Mouse (Mus musculus) left cerebral cortex, postnatal 10 days (tissue): ENCODE measurements at regions not wholly inside any gene's neighbourhood (a gene's known extent, or its start where the extent isn't known, plus 50 kb on each side); places are given as distances from the start of the nearest gene placed in this dataset.

Source experiments
- DNase-seq, 2 experiments: peaks; one replicate each; pipeline ENCODE4 v3.0.0; 2021 to 2022; ENCODE audit warnings: low spot score in 2 of 2, mixed read lengths in 1 of 2; ENCODE audit errors: extremely low spot score in 1 of 2
- intact Hi-C: fragments of 180-260 bp; cut with DNase I; formaldehyde crosslinking; loops from one replicate; pipeline ENCODE4 v1.15.1; 2025

- no peak for DNase-seq
- intact Hi-C loops: no loop called here
These were observed 363.0 kb upstream of the Intu start for GRCm38 (mm10) chr3:40167970-40168626.

GRCm38 (mm10) chr3:40169590-40169989, 361.5 kb upstream of the Intu start:
- intact Hi-C loops: no loop called here

DNA sequence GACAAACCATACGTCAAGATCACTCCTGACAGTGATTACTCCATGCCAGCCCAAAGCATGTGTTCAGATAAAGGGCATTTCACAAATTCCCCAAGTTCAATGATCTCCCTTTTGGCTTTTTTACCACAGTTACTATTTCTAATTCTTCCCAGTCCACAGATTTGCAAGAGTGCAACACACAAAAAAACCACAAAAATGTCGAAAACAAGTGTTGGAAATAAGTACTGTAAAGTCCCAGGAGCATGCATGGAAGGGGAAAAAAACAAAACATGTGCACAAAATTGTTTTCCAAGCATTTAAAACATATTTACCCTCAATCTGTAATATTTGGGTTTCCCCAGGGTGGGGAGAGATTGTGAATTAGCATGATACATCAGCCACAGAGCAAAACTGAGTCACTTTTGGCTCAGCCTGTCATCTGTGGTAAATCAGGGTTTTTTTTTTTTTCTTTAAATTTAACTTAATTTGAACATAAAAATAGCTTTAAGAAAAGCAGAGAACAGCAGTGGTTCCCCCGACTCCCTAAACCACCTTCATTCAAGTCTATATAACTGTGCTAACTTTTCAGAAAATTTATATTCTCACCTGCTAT, 351.3 kb upstream of the Intu start:
- intact Hi-C loops: loop anchor here (10.0 kb wide), 1 partner anchor 195 kb away; no protein-coding TSS in a partner anchor
- DNase-seq: no peak

More at GRCm38 (mm10) chr3:40169590-40169989, 361.5 kb upstream of the Intu start:
- no peak for DNase-seq

- DNase-seq: no peak
- intact Hi-C loops: loop anchor here (10.0 kb wide), 1 partner anchor 189 kb away; no protein-coding TSS in a partner anchor
These were observed 345.3 kb upstream of the Intu start for GRCm38 (mm10) chr3:40185597-40186320.

GRCm38 (mm10) chr3:40189529-40189928, 341.6 kb upstream of the Intu start:
- intact Hi-C loops: loop anchor here (10.0 kb wide), 1 partner anchor 185 kb away; no protein-coding TSS in a partner anchor
- no peak for DNase-seq

DNA sequence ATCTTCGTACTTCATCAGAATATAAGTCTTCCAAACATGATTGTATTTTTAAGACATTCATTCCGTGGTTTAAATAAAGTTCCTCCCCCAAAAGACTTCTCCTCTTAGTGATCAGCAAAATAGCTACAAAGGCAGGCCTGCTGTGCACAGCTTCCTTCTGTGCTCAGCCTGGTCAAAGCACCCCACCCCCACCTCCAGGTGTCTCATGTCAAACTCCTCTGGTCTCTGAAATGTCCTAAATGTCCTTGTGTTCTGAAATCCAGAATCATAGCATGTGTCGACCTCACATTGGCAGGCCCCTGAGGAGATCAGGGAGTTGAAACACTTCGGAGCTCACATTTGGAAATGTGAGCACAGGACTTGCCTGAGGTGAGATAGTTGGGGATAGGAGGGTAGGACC, 341.1 kb upstream of the Intu start:
- no peak for DNase-seq
- intact Hi-C loops: no loop called here

GRCm38 (mm10) chr3:40200174-40200573, 330.9 kb upstream of the Intu start:
- intact Hi-C loops: no loop called here

DNA sequence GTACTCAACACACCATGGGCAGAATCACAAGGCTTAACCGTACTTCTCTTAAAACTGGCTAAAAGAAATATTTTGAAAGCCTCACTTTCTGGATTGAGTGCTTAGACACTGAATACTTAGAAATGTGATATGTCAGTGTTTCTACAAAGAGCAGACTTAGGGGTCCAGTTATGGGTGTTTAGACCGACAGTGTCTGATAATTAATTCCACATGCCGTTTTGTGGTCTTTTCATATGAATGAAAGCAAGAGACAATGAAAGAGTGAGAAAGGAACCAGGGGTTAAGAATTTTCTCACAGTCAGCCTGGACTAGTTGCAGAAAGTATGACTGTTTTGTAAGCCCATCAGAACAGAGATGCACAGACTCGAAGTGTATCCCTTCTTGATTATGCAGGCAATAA, 324.8 kb upstream of the Intu start:
- intact Hi-C loops: no loop called here
- no peak for DNase-seq

More at GRCm38 (mm10) chr3:40200174-40200573, 330.9 kb upstream of the Intu start:
- DNase-seq: no peak

DNA sequence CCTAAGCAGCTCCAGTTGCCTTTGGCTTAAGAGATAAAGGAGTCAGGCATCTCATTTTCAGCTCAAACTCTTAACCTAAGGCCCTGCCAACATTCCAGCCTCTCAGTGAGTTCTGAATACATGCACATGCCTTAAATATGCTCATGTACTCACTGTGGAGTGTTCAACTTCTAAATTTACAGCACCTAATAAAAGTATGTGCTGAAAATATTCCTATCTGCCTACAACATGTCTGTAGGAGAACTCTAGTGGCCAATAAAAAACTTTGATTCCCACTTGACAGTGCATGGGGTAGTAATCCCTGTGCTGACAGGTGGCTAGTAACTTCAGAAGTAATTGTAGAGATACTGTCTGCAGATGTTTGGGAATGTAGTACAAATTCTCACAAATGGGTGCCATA, 319.3 kb upstream of the Intu start:
- DNase-seq: no peak
- intact Hi-C loops: no loop called here

- intact Hi-C loops: no loop called here
- no peak for DNase-seq
These were observed 304.3 kb upstream of the Intu start for GRCm38 (mm10) chr3:40226772-40227171.

GRCm38 (mm10) chr3:40243499-40244101, 287.5 kb upstream of the Intu start:
- DNase-seq: no peak
- intact Hi-C loops: no loop called here

DNA sequence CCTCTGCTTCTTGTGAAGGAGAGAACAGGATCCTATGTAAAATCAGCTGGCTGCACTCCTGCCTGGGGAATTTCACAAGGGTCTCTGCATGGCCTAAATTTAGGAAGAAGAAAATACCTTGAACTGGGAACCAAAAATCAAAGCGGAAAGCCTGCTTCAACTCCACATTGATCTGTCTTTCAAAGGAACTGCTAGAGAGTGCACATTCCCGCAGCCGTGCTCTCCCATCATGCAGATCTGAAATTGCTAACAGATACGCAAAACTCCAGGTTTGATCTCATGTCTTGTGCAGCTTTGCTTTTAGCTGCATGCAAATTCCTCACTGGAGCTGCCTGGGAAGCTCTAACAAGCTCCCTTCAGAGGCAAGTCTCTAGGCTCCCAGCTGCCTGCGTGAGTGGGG, 276.7 kb upstream of the Intu start:
- no peak for DNase-seq

DNA sequence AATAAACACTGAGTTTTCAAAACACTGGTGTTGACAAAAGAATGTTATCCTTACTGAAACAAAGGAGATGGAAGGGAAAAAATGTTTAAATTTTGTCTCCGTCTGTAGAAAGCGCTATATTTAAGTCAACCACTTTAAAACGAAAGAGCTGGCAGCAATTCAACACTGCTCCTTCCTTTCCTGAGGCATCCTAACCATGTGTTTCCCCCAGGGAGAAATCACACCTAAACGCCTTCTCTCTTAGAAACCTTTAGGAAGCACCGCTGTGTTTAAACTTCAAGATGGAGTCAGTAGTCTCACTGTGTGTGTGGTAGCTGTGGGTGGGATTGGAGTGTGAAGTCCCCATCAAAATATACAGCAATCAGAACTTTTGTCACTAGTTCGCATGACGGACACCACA, 268.6 kb upstream of the Intu start:
- peak; percentile 20 to 47 for DNase-seq

More for the DNA sequence above, 276.7 kb upstream of the Intu start:
- intact Hi-C loops: no loop called here

GRCm38 (mm10) chr3:40267514-40267913, 263.6 kb upstream of the Intu start:
- DNase-seq: no peak
- intact Hi-C loops: no loop called here

More for the DNA sequence above, 268.6 kb upstream of the Intu start:
- intact Hi-C loops: no loop called here

DNA sequence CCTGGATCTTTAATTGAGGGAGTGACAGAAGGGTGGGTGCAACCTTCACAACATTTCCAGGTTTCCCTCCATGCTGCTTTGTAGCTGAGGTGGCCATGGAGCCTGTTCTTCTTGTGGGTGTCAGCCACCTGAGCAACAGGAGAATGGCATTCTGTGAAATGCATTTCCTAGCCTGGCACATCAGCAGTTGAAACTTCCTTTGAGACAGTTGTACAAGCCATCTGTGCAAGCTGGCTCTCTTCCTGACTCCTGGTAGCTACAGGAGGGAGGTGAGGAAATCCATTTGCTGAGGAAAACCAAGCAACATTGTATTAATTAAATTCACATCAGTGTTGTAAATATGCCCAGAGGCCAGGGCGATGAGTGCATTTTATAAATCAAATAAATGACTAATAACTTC, 248.2 kb upstream of the Intu start:
- intact Hi-C loops: no loop called here
- DNase-seq: peak; percentile 14 to 41

DNA sequence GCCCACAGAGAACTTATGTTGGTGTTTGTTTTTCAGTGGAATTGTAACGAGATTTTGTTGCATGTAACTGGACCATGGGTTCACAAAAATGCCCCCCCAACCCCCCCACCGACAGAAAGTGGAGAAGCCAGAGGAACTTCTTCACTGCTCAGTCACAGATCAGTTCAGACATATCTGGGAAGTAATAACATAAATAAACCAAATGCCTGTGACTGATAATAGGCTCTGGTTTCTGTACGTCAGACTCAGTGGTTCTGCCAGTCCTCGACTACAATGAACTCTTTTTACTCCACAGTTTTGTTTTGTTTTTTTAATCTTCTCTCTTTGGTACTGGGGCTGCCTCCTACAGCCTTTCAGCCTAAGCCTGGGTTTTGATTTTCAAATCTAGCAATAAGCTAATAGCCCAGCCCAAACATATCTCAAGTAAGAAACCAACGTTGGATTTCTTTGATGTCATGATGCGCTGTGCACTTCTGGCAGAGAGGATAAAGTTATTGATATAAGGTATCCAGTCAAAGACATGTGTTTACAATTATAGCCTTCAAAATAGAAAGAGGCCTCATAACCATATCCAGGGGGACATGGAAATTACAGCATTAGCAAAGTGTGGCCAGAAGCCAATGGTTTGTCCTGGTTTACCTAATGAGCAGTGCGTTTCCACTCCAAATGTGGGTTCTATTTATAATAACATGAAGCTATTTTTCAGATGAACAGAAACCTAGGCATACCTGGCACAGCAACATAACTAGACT, 244.0 kb upstream of the Intu start:
- DNase-seq: no peak
- intact Hi-C loops: no loop called here

- DNase-seq: no peak
These were observed 234.0 kb upstream of the Intu start for GRCm38 (mm10) chr3:40297120-40297519.

DNA sequence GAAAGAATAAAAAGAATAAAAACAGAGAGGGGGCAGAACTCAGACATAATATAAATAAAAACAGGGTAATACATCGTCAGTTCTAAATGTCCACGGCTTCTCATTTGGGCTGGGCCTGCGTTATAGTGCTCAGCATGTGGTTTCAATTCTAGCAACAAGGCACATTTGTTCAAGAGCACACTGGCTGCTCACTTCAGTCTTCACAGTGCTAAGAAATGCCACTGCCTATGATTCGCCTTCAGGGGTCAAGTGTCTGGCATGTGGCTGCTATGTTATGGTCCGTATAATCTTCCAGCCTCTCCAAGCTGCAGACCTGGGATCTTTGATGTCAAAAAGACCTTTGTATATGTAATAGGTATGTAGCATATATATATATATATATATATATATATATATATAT, 210.8 kb upstream of the Intu start:
- DNase-seq: no peak
- intact Hi-C loops: no loop called here

More at GRCm38 (mm10) chr3:40297120-40297519, 234.0 kb upstream of the Intu start:
- intact Hi-C loops: no loop called here
